Mouse (Mus musculus) midbrain, embryonic 12.5 days (tissue): ENCODE data around the gene Lrp10. TPM values are rescaled to one million over a fixed set of nuclear protein-coding genes. Genes with fewer than 3 reads are reported as not detected.

ENCODE experiments used
- ATAC-seq: fragments of 200-750 bp; cut with Nextera tagmentation; 2 replicates; pipeline ENCODE4 v1.8.0; 2017; ENCODE audit warnings: low read depth, moderate TSS enrichment, moderate library complexity; ENCODE audit not compliant: low FRiP score
- H3K27ac ChIP-seq: fragments of 300-500 bp; sonication (generic); replicated peaks from 2 replicates; pipeline ENCODE4 v1.5.1; 2016; ENCODE audit warnings: mild to moderate bottlenecking
- H3K27me3 ChIP-seq: fragments of 300-500 bp; sonication (generic); 2 replicates; pipeline ENCODE4 v1.6.1; 2016; ENCODE audit warnings: mild to moderate bottlenecking
- H3K36me3 ChIP-seq: fragments of 300-500 bp; sonication (generic); 2 replicates; pipeline ENCODE4 v1.6.1; 2016
- H3K4me1 ChIP-seq: fragments of 300-500 bp; sonication (generic); 2 replicates; pipeline ENCODE4 v1.6.1; 2016
- H3K4me2 ChIP-seq: fragments of 300-500 bp; sonication (generic); replicated peaks from 2 replicates; pipeline ENCODE4 v1.6.1; 2016; ENCODE audit warnings: mild to moderate bottlenecking, moderate library complexity
- H3K4me3 ChIP-seq: fragments of 300-500 bp; sonication (generic); 2 replicates; pipeline ENCODE4 v1.5.1; 2016; ENCODE audit warnings: mild to moderate bottlenecking
- H3K9ac ChIP-seq: fragments of 300-500 bp; sonication (generic); replicated peaks from 2 replicates; pipeline ENCODE4 v1.6.1; 2016; ENCODE audit warnings: mild to moderate bottlenecking, moderate library complexity
- H3K9me3 ChIP-seq: fragments of 300-500 bp; sonication (generic); 2 replicates; pipeline ENCODE4 v1.6.1; 2016; ENCODE audit warnings: mild to moderate bottlenecking
- WGBS: fragments of 180-500 bp; shearing (Covaris S2); methylation state at CpG from one replicate; pipeline ENCODE4 v1.1.7; 2016; 5-methylcytosine and 5-hydroxymethylcytosine counted together
- polyA plus RNA-seq: library from polyadenylated mRNA; unstranded; fragments of >200 nt; fragmentation: Nextera tagmentation; extraction: Ambion mirVana; gene quantifications from 2 replicates; pipeline ENCODE4 v1.2.1, GENCODE M21; 2016

Gene Lrp10
- polyA plus RNA-seq, 1 experiment from 2014 or later: 31.1 TPM

- WGBS: 69% methylated on average over 12 of the region's 12 CpGs
- Histone ChIP-seq H3K4me1 (peaks cover 2% of the 10 kb centered on the region; the same call in 1 of the 2 replicates), H3K9me3 (no peaks in the 10 kb centered on the region), H3K27me3 (0 out of 2 replicates have a peak, but pooled peaks cover under 1% of the 10 kb centered on the region), H3K27ac (no peak overlapping the region), H3K4me3 (no peak overlapping the region), H3K4me2 (no peak overlapping the region), H3K36me3 (peaks cover 33% of the 10 kb centered on the region), H3K9ac (no peak overlapping the region)
- no peak for ATAC-seq
Measured at GRCm38 (mm10) chr14:54439155-54439554, 24.8 kb upstream of the Lrp10 start.

GRCm38 (mm10) chr14:54439610-54440009 lies 24.3 kb upstream of the Lrp10 start:
- H3K27me3 ChIP-seq: 0 out of 2 replicates have a peak, but pooled peaks cover 4% of the 10 kb centered on the region
- H3K4me3 ChIP-seq: no peak overlapping the region
- no peaks in the 10 kb centered on the region for H3K4me1 ChIP-seq
- H3K4me2 ChIP-seq: no peak overlapping the region
- no peak for ATAC-seq
- H3K36me3 ChIP-seq: peaks cover 33% of the 10 kb centered on the region
- no peak overlapping the region for H3K27ac ChIP-seq
- WGBS: 43% methylated on average over 7 of the region's 7 CpGs
- H3K9ac ChIP-seq: no peak overlapping the region
- H3K9me3 ChIP-seq: no peaks in the 10 kb centered on the region

DNA sequence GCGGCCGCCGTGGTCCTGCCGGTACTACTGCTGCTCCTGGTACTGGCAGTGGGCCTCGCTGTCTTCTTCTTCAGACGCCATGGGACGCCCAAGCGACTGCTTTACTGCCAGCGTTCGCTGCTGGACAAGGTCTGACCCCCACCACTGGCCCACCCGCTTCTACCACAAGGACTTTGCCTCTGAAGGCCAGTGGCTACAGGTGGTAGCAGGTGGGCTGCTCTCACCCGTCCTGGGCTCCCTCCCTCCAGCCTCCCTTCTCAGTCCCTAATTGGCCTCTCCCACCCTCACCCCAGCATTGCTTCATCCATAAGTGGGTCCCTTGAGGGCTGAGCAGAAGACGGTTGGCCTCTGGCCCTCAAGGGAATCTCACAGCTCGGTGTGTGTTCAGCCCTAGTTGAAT lies 23.4 kb upstream of the Lrp10 start:
- H3K27ac ChIP-seq: no peak overlapping the region
- H3K4me3 ChIP-seq: no peak overlapping the region
- H3K36me3 ChIP-seq: peaks cover 33% of the 10 kb centered on the region
- ATAC-seq: no peak
- no peak overlapping the region for H3K9ac ChIP-seq
- no peak overlapping the region for H3K4me2 ChIP-seq
- H3K4me1 ChIP-seq: no peaks in the 10 kb centered on the region
- no peaks in the 10 kb centered on the region for H3K9me3 ChIP-seq
- H3K27me3 ChIP-seq: 0 out of 2 replicates have a peak, but pooled peaks cover 4% of the 10 kb centered on the region
- 94% methylated on average over 14 of the region's 14 CpGs for WGBS

DNA sequence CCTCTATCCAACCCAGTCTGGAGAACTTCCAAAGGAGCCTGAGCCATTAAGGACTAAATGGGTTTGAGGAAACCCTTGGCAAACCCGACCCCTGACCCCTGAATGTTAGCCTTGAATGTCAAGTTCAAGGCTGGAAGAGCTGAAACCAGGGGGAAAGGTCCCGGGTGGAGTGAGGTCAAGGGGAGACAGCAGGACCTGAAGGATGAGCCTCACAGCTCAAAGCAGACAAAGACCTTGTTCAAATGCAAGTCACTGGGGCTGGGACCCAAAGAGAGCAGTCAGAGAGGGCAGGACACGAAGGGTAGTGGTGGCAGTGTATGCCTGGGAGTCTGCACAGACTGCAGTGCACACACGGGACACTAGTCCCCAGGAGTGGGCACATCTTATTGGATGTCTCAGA lies 22.6 kb upstream of the Lrp10 start:
- Histone ChIP-seq H3K4me3 (no peak overlapping the region), H3K4me2 (no peak overlapping the region), H3K4me1 (no peaks in the 10 kb centered on the region), H3K9ac (no peak overlapping the region), H3K27me3 (0 out of 2 replicates have a peak, but pooled peaks cover 4% of the 10 kb centered on the region), H3K9me3 (no peaks in the 10 kb centered on the region), H3K36me3 (peaks cover 33% of the 10 kb centered on the region), H3K27ac (no peak overlapping the region)
- WGBS: 82% methylated on average over 4 of the region's 4 CpGs
- ATAC-seq: no peak

DNA sequence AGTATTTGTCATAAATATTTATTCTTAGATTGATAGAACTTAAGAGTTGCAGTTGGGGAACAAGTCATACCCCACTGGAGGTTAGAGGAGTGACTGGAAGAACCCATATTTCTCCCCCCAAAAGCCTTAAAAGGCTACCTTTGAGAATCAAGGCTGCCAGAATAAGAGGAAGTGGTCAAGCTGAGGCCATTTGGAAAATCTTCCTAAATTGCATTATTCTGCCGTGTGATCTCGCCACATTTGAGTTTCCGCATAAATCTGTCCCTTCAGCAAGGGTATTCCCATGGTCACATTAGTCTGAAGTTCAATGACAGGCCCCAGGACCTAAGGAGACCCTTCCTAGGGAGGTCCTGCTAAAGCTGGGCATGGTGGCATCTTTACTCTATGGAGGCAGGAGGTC lies 21.4 kb upstream of the Lrp10 start:
- Histone ChIP-seq H3K27ac (no peak overlapping the region), H3K9me3 (no peaks in the 10 kb centered on the region), H3K27me3 (0 out of 2 replicates have a peak, but pooled peaks cover 4% of the 10 kb centered on the region), H3K4me1 (no peaks in the 10 kb centered on the region), H3K36me3 (peaks cover 30% of the 10 kb centered on the region), H3K4me2 (no peak overlapping the region), H3K9ac (no peak overlapping the region), H3K4me3 (no peak overlapping the region)
- 86% methylated on average over 3 of the region's 3 CpGs for WGBS
- ATAC-seq: no peak

- Histone ChIP-seq H3K36me3 (peaks cover 28% of the 10 kb centered on the region), H3K4me1 (no peaks in the 10 kb centered on the region), H3K4me3 (no peak overlapping the region), H3K9ac (no peak overlapping the region), H3K9me3 (no peaks in the 10 kb centered on the region), H3K4me2 (no peak overlapping the region), H3K27me3 (0 out of 2 replicates have a peak, but pooled peaks cover 4% of the 10 kb centered on the region), H3K27ac (0 out of 2 replicates have a peak overlapping the region, but pooled peaks have one; percentile 30)
- ATAC-seq: 0 out of 2 replicates have a peak, but pooled peaks have one; percentile 30
- 34% methylated on average over 3 of the region's 3 CpGs for WGBS
Measured at GRCm38 (mm10) chr14:54443196-54443595, 20.7 kb upstream of the Lrp10 start.

DNA sequence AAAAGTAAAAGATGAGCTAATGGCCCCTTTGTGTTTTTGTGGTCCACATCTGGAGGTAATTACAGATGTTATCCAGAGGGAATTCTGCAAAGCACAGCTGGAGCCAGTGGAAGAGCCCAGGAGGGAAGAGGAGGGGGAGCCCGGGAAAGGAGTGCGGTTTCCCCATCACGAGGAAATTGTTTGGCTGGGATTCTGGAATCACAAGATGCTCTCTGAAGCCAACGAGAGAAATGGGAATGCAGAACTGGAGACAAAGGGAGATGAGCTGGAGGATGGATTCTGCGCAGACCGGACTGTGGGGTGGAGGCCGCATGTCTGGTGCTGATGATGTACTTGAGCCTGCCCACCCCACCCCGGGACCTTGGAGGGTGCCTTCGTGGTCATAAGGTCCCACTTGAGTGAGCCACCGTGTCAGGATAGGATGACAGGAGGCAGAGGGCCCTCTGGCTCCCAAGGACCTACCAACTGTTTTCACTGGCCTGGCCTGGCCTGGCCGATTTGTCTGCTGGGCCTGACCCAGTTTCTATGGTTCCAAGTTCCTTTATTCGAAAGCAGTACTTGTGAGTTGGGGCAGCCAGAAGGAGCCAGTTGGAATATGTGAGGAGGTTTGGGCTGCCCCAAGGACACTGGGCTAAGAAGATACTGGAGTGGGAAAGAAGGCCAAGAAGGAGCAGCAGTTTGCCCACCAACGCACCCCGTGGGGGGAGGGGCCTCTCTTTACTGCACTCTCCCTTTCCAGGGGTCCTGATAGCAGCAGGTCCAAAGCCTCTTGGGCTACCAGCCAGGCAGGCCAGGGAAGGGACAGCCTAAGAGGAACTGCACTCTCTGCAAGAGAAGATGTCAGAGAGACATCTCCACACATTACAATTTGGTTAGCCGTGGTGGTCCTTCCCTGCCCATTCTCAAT lies 20.0 kb upstream of the Lrp10 start:
- H3K36me3 ChIP-seq: peaks cover 21% of the 10 kb centered on the region
- H3K4me3 ChIP-seq: no peak overlapping the region
- no peaks in the 10 kb centered on the region for H3K4me1 ChIP-seq
- 72% methylated on average over 15 of the region's 15 CpGs for WGBS
- H3K9ac ChIP-seq: no peak overlapping the region
- H3K4me2 ChIP-seq: no peak overlapping the region
- 0 out of 2 replicates have a peak, but pooled peaks cover 4% of the 10 kb centered on the region for H3K27me3 ChIP-seq
- no peak for ATAC-seq
- no peak overlapping the region for H3K27ac ChIP-seq
- H3K9me3 ChIP-seq: no peaks in the 10 kb centered on the region

GRCm38 (mm10) chr14:54445476-54445875 lies 18.5 kb upstream of the Lrp10 start:
- Histone ChIP-seq H3K4me1 (no peaks in the 10 kb centered on the region), H3K4me3 (no peak overlapping the region), H3K9me3 (no peaks in the 10 kb centered on the region), H3K36me3 (peaks cover 7% of the 10 kb centered on the region; the same call in 1 of the 2 replicates), H3K27me3 (0 out of 2 replicates have a peak, but pooled peaks cover 4% of the 10 kb centered on the region), H3K4me2 (no peak overlapping the region), H3K27ac (no peak overlapping the region), H3K9ac (no peak overlapping the region)
- 47% methylated on average over 3 of the region's 3 CpGs for WGBS
- no peak for ATAC-seq

GRCm38 (mm10) chr14:54453566-54453965 lies 10.4 kb upstream of the Lrp10 start:
- Histone ChIP-seq H3K4me3 (no peak overlapping the region), H3K9me3 (no peaks in the 10 kb centered on the region), H3K4me1 (no peaks in the 10 kb centered on the region), H3K27me3 (no peaks in the 10 kb centered on the region), H3K4me2 (no peak overlapping the region), H3K36me3 (no peaks in the 10 kb centered on the region), H3K9ac (no peak overlapping the region), H3K27ac (no peak overlapping the region)
- no peak for ATAC-seq
- WGBS: 83% methylated on average over 9 of the region's 9 CpGs

GRCm38 (mm10) chr14:54454669-54455528 lies 9.0 kb upstream of the Lrp10 start:
- Histone ChIP-seq H3K27ac (no peak overlapping the region), H3K36me3 (no peaks in the 10 kb centered on the region), H3K27me3 (no peaks in the 10 kb centered on the region), H3K9me3 (no peaks in the 10 kb centered on the region), H3K4me2 (no peak overlapping the region), H3K4me1 (no peaks in the 10 kb centered on the region), H3K9ac (no peak overlapping the region), H3K4me3 (no peak overlapping the region)
- no peak for ATAC-seq
- WGBS: 92% methylated on average over 11 of the region's 11 CpGs

DNA sequence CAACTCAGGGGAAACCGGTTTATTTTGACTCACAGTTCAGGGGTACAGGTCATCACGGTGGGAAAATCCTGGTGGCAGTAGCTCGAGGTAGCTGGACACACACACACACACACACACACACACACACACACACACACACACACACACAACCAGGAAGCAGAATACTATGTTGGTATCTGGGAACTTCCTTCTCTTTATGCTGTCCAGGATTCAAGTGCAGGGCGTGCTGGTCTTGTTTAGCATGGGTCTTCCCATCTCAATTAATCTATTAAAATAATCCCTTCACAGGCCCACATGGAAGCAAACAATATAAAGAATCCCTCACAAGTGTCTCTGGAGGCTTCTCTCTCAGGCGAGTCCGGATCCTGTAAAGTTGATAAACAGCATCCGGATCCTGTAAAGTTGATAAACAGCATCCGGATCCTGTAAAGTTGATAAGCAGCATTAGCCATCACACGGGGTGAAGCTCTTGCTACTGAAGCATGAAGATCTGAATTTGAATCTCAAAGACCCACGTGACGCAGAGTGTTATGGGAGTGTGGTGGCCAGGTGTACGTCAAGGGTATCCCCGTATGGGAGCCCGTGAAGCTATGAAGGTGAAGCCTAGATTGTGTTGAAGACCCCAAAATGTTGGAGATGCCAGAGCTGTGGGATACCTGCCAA lies 5.9 kb upstream of the Lrp10 start:
- Histone ChIP-seq H3K4me3 (no peak overlapping the region), H3K27ac (no peak overlapping the region)
- 89% methylated on average over 14 of the region's 14 CpGs for WGBS

More for the DNA sequence above, 5.9 kb upstream of the Lrp10 start:
- Histone ChIP-seq H3K9ac (no peak overlapping the region), H3K27me3 (0 out of 2 replicates have a peak, but pooled peaks cover 6% of the 10 kb centered on the region), H3K4me2 (no peak overlapping the region), H3K9me3 (no peaks in the 10 kb centered on the region), H3K4me1 (no peaks in the 10 kb centered on the region), H3K36me3 (no peaks in the 10 kb centered on the region)
- no peak for ATAC-seq
